Mouse (Mus musculus): Measurements from ENCODE around the gene Sstr1.
A peak's percentile ranks its signal among the peaks of the same experiment; 100 is the strongest.

The Sstr1 gene

DNA sequence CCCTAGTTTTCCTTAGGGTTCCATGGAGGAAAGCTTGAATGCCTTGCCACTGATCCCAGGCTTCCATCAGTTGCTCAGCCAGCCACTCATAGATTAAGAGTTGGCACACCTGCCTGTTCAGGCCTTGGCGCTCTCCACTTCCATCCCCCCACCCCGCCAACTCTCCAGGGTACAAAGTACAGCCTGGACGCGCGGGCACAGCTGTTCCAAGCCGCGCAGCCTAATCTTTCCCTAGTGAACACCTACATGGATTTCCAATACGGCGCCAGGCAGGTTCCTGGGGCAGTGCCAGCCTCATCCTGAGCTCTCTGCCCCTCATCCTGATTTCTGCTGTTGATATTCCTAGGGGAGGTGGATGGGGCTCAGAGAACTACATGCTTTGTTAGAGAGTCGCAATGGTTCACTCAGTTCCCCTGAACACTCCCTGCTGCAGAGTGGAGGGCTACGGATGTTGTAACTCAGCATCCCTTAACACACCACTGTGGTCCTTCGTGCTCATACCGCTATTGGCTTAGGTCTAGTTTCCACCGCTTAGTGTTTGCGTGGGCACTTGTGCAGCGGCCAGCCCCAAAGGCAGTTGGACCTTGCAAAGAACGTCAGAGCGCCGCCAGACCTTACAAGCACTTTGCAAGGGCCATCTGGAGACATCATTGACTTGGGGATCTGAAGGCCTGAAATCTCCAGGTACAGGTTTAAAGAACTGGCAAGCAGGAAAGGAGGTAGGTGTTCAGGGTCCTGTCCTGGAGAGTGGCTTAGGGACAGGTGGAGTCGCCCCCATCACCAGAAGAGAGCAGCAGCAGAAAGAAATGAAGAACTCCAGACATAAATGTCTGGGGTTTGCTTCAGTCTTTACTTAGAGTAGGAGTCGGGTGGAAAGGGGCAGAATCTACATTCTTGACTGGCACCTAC is at the start of gene Sstr1:
Sstr1 (plus strand) TSS at position 610 of the 909 bp plus-strand sequence.
- peak in 1 of 2 experiments; percentile 15 for DNase-seq

DNA sequence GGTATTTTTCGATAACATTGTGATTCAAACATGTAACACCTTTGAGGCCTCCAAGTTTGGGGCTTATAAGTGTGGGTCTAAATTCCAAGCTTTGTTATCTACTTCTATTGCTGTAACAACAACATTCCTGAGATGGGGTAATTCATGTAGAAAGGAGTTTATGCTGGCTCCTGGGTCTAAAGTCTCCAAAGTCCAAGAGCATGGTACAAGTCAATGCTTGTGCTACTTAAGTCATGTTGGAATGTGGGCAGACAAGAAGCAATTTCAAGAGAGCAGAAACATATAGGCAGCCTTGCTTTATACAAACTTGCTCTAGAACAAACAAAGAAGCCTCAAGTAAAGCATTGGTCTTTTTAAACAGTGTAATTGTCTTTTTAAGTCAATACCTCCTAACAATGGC is 12.8 kb upstream of the Sstr1 start:
- DNase-seq, result no peak

DNA sequence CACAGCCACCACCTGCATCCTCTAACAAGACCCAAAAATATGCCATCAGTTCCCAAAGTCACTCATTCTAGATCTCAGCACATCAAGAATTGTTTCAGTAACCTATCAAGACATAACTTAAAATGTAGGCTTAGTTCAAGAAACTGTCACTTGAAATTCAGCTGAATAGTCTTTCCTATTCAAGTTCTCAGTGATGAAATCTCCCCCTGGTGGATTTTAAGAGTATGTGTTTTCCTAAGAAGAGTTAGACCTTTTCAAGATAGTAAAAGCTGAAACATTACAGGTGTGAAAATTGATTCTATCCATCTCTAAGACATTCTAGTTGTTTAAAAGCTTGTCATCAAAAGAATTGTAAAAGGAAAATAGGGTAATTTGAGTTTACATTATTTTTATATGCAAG is 10.4 kb upstream of the Sstr1 start:
- no peak for DNase-seq

DNA sequence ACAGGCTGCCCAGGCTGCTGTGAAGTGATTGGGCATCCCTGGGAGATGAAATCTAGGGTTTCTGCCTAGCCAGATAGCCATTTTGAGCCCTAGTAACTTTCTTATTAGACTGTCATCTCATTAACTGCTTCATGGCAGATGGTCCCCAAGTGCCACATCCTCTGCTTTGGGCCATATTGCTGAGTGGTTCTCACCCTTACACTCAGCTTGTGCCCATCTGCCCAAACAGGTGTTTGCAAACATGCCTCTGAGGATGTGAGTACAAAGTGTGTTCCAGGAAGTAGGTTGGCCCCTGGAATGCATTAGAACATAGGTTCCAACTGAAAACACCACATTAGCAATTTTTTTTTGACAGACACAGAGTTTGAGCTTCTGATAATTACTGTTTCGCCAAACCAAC is 3.6 kb upstream of the Sstr1 start:
- DNase-seq, result no peak

DNA sequence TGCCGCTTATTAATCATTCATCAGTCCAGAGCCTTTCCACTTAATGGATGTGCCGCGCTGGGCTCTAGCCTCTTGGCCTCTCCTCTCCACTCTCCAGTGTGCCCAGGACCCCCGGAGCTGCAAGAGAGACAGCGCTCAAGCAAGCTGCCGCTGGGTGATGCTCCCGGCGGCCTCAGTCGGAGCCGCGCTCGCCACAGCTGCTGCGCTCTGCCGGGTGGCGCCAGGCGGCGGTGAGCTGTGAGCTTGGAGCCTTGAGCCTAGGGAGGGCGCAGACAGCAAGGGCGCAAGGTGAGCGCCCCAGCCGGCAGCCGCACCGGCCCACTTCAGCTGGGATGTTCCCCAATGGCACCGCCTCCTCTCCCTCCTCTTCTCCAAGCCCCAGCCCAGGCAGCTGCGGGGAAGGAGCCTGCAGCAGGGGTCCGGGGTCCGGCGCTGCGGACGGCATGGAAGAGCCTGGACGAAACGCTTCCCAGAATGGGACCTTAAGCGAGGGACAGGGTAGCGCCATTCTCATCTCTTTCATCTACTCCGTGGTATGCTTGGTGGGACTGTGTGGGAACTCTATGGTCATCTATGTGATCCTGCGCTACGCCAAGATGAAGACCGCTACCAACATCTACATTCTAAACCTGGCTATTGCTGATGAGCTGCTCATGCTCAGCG is 820 bp downstream of the Sstr1 start:
- no peak for DNase-seq

DNA sequence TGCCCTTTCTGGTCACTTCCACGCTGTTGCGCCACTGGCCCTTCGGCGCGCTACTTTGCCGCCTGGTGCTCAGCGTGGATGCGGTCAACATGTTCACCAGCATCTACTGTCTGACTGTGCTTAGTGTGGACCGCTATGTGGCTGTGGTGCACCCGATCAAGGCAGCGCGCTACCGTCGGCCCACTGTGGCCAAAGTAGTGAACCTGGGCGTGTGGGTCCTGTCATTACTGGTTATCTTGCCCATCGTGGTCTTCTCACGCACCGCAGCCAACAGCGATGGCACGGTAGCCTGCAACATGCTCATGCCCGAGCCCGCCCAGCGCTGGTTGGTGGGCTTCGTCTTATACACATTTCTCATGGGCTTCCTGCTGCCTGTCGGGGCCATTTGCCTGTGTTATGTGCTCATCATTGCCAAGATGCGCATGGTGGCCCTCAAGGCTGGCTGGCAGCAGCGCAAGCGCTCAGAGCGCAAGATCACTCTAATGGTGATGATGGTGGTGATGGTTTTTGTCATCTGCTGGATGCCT is 1.4 kb downstream of the Sstr1 start:
- DNase-seq, result no peak

DNA sequence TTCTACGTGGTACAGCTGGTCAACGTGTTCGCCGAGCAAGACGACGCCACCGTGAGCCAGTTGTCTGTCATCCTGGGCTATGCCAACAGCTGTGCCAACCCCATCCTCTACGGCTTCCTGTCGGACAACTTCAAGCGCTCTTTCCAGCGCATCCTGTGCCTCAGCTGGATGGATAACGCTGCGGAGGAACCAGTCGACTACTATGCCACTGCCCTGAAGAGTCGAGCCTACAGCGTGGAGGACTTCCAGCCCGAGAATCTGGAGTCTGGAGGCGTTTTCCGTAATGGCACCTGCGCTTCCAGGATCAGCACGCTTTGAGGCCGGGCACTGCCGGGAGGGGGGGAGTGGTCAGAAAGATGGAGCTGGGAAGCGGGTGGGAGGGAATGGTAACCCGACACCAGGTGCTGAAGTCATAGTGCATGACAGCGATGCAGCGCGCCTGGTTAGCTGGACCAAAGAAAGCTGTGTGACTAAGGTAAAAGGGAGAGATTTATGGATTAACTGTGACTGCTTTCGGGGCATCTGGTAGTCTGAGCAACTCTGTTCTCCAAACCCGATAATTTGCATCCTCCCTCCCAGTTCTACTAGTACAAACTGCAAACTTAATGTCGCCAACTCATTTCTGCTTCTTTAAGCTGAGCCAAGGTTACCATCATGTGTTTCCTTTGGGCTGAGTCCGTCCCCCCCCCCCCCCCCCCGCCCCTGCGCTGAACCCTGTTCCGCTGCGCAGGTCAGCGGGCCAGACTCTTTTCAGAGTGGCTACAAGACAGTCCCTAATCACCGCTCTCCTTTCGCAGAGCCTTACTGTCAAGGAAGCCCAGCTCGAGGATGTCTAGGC is 2.1 kb downstream of the Sstr1 start:
- peak in 1 of 2 experiments; percentile 9 for DNase-seq

DNA sequence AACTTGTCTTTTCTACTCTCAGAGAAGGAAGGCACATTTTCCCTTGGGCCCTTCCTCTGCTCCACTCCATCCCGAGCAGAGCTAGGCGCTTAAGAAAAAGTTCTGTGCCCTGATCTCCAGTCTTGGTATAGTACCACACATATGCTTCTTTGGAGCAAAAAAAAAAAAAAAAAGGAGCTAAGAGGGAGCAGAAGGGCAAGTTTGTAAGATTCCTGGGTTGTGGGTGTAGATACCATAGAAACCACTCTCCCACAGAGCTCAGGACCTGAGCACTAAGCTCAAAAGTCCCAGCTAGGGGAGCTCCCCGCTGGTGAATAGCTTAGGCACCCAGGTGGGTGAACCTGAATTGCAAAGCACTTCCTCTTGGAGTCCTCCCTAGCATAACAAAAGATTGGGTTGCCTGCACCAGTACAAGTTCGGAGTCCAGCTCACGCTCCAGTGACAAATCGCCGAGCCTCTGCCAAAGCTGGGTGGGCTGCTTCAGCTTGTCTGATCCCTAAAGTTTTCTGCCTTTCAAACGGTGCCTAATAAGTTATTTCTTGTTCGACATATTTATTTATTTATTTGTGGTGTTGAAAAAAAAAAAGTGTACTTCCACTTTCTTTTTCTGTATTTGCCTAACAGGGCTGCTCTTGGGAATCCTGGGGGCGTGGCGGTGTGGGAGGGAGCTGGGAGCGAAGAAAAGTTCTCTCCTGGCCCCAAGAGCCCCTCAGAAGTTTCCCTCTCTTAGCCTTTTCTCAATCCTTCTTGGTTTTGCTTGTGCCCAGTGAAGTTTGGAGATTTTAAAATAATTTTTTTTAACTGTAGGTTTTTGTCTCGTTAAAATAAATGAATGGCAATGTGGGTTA is 2.9 kb downstream of the Sstr1 start:
- DNase-seq, result peak; percentile 7 to 24

DNA sequence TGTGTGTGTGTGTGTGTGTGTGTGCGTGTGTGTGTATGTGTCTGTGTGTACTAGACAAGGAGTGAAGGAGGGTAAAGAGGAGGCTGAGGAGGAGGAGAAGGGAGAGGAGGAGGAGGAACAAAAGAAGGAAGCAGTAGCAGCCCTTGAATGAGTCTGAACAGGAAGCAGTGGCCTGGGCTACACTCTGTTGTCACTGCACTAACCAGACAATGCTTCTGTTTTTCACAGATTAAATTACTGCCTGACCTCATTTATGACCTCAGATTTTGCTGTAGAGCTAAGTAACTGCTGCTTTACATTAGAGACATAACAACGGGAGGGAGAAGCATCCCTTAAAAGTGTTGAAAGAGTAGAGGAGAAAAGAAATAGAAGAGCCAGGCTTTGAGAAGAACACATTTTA is 4.6 kb downstream of the Sstr1 start:
- no peak for DNase-seq

DNA sequence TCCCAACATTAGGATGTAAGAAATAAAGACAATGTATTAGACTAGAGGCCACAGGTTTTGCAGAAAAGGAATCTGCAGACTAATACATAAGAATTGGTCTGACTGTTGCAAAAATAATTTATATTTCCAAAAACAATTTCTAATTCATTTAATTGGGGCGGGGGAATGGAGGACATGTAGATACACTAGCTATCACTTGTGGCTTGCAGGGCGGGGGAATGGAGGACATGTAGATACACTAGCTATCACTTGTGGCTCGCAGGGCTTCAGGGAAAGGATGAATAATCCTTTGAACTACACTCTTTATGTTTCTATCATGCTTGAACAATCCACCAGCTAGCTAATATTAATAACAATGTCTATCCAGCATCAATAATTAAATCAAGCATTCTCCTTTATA is 7.5 kb downstream of the Sstr1 start:
- DNase-seq, result no peak

DNA sequence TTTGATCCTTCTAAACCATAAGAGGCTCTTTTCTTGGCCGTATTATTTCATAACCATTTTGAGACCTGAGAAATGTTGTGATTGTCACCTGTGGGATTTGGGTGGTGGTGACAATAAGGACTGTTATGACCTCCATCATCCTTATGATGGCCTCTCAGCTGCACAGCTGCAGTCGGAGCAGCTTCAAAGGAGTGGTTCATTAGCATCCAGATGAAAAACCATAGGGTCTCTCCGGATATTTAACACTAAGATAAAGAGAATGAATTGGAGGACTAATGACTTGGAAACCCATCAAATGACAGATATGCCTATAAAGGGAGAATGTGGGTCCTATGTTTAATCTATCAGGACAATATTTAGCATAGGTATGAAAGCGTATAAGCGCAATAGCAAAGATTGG is 14.1 kb downstream of the Sstr1 start:
- DNase-seq, result no peak

DNA sequence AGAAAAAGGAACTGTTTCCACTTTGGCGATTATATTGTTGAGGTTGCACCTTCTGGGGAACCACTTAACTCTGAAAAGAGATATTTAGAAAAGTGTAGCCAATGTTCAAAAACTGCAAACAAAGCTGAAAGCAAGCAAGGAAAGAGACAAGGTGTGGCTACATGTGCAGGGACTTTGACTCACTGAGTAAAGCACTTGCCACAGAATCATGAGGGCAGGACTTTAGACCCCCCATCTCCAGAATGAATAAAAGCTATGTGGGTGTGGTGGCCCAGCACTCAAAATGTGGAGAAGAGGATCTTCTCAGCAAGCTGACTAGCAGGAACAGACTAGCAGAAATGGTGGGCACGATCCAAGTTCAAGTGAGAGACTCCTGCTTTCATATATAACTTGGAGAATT is 20.9 kb downstream of the Sstr1 start:
- no peak for DNase-seq

DNA sequence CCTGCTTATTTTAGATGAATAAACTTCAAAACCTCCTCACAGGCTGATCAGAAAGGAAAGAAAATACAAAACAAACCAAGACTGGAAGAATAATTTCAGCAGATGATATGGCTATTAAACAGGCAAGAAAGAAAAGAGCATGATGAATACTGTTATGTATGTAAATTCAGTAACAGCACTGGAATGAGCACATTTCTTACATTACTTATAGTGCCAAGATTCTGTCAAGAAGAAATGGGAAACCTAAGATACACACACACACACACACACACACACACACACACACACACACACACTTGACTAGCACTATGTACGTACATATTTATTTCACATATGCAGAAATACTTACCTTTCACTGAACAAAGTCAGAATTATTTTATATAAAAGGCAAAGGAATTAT is 40.3 kb downstream of the Sstr1 start:
- no peak for DNase-seq
